ENCODE assay signal across 34 mouse cellular contexts in the genomic region with DNA sequence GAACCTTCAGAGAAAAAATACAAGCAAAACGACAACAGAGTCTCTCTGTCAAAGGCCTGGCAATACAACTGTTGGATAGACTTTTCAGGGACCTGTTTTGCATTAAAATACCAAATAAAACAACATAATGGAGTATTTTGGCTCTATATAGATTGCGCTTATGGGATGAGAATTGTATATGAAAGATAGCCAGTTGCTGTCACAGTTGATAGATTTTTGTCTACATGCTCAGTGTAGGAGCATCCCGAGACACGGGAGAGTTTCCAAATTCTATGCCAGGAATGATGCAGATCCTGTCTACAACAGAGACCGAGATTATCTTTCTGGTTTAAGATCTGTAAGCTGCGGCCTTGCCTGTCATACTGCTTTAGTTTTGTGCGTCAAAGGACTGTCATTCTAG.
"Had no signal": no experiment of that assay in that cellular context is flagged by ENCODE, and none has a peak within 500 bp of the region (broad histone marks: within the 10 kb centered on the region; RNA-seq: fewer than 3 reads in every experiment).

No protein-coding gene starts in this region.

- H3K4me2 ChIP-seq: heart, embryonic 12.5 days; heart, embryonic 13.5 days; heart, embryonic 15.5 days; hindbrain, embryonic 12.5 days; hindbrain, embryonic 13.5 days; hindbrain, embryonic 14.5 days; hindbrain, embryonic 15.5 days; intestine, embryonic 15.5 days; kidney, embryonic 15.5 days had no signal

- H3K27me3 ChIP-seq: heart, embryonic 15.5 days; hindbrain, embryonic 12.5 days; hindbrain, embryonic 13.5 days; hindbrain, embryonic 15.5 days; intestine, embryonic 15.5 days; kidney, embryonic 15.5 days had no signal

- H3K9ac ChIP-seq: heart, embryonic 12.5 days; heart, embryonic 13.5 days; heart, embryonic 15.5 days; hindbrain, embryonic 12.5 days; hindbrain, embryonic 13.5 days; hindbrain, embryonic 14.5 days; hindbrain, embryonic 15.5 days; intestine, embryonic 15.5 days; kidney, embryonic 15.5 days had no signal

- H3K27ac ChIP-seq: heart, embryonic 13.5 days; heart, embryonic 15.5 days; hindbrain, embryonic 10.5 days; hindbrain, embryonic 12.5 days; hindbrain, embryonic 13.5 days; hindbrain, embryonic 14.5 days; hindbrain, embryonic 15.5 days; hindbrain, postnatal 0 days; intestine, embryonic 15.5 days; kidney, embryonic 15.5 days; kidney, postnatal 0 days; layer of hippocampus, adult 2 months; left cerebral cortex, adult 2 months had no signal

- ATAC-seq: hindbrain, embryonic 16.5 days; hindbrain, postnatal 0 days; inflammation-experienced regulatory T-cells, adult 6 months; intestine, embryonic 15.5 days; intestine, embryonic 16.5 days; intestine, postnatal 0 days had no signal

- DNase-seq: heart, postnatal 10 days; heart, postnatal 14 days; heart, postnatal 36 days; heart, postnatal 4 days; kidney, adult 11 months; kidney, adult 18-20 months; kidney, adult 2 months; kidney, adult 8-10 months; kidney, adult 9 months; kidney, postnatal 10 days; kidney, postnatal 14 days; kidney, postnatal 25 days; kidney, postnatal 36 days; kidney, postnatal 4 days; layer of hippocampus, adult 9-11 months; layer of hippocampus, postnatal 36 days had no signal

- H3K9me3 ChIP-seq: heart, embryonic 12.5 days; heart, embryonic 13.5 days; heart, embryonic 15.5 days; hindbrain, embryonic 10.5 days; hindbrain, embryonic 12.5 days; hindbrain, embryonic 13.5 days; hindbrain, embryonic 15.5 days; intestine, embryonic 15.5 days; kidney, embryonic 15.5 days had no signal

- H3K4me3 ChIP-seq: heart, embryonic 12.5 days; heart, embryonic 13.5 days; heart, embryonic 15.5 days; hindbrain, embryonic 10.5 days; hindbrain, embryonic 12.5 days; hindbrain, embryonic 13.5 days; hindbrain, embryonic 15.5 days; intestine, embryonic 15.5 days; kidney, embryonic 15.5 days; layer of hippocampus, adult 2 months; left cerebral cortex, adult 2 months had no signal

- H3K36me3 ChIP-seq: heart, embryonic 12.5 days; heart, embryonic 13.5 days; heart, embryonic 15.5 days; hindbrain, embryonic 10.5 days; hindbrain, embryonic 12.5 days; hindbrain, embryonic 13.5 days; hindbrain, embryonic 15.5 days; intestine, embryonic 15.5 days; kidney, embryonic 15.5 days had no signal
